Mouse (Mus musculus): Measurements from ENCODE around the gene Tmem40.

DNA sequence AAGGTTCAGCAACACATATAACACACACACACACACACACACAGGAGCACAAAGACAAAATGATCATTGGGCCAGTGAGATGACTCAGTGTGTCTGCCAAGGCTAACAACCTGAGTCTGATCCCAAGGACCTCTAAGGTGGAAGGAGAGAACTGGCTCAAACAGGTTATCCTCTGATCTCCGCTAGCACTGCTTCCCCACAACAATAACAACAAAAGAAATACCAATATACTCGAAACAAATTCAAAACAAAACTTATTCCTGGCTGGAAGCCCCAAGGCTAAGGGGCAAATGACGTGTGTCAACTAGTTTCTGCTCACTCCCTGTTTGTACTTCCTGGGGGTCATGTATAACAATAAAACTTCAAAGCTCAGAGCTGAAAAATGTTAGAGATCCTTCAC lies 74.5 kb downstream of the Tmem40 start:
- TF ChIP-seq CTCF (IDR thresholded peaks at IDR 0.05; ENCODE audit: control insufficient read depth, insufficient read depth, insufficient replicate concordance, low read depth, low read length) (no peak), POLR2A (IDR thresholded peaks at IDR 0.05; ENCODE audit: control insufficient read depth, low read depth, low read length) (no peak)
